Mouse (Mus musculus): Measurements from ENCODE around the gene Kank4. TPM values are rescaled to one million over a fixed set of nuclear protein-coding genes. Genes with fewer than 3 reads are reported as not detected.

Gene Kank4
- total and polyA plus RNA-seq, 3 experiments: not detected

GRCm38 (mm10) chr4:98743906-98744210 is 73.5 kb downstream of the Kank4 start:
- no peaks in the 10 kb centered on the region for H3K36me3 ChIP-seq (ENCODE audit: control insufficient read depth in 1 of 2, insufficient read depth in 2 of 2, low read length in 2 of 2)
- H3K27me3 ChIP-seq (ENCODE audit: control insufficient read depth in 1 of 2, insufficient read depth in 2 of 2, low read length in 2 of 2): no peaks in the 10 kb centered on the region
- H3K27ac ChIP-seq (ENCODE audit: control insufficient read depth, low read depth, low read length): no peak overlapping the region
- H3K79me2 ChIP-seq (ENCODE audit: control insufficient read depth, insufficient read depth, low read length, poor library complexity): no peaks in the 10 kb centered on the region
- DNase-seq (ENCODE audit: low read depth, low spot score): no peak
- H3K4me3 ChIP-seq (ENCODE audit: control insufficient read depth in 1 of 2, insufficient read depth in 1 of 2, low read depth in 2 of 2, low read length in 2 of 2): no peak overlapping the region
- H3K4me1 ChIP-seq (ENCODE audit: control insufficient read depth in 1 of 2, insufficient read depth in 2 of 2, low read length in 2 of 2): no peaks in the 10 kb centered on the region
- no peaks in the 10 kb centered on the region for H3K9me3 ChIP-seq (replicated peaks; ENCODE audit: insufficient read depth, low read length)
- H3K9ac ChIP-seq (ENCODE audit: control insufficient read depth, low read depth, low read length, poor library complexity, severe bottlenecking): no peak overlapping the region
- TF ChIP-seq TBP (IDR thresholded peaks at IDR 0.05; ENCODE audit: low read depth, low read length) (no peak), SMC3 (IDR thresholded peaks at IDR 0.05; ENCODE audit: low read depth, low read length) (no peak), TAL1 (IDR thresholded peaks at IDR 0.05; ENCODE audit: low read length) (no peak), MYC (IDR thresholded peaks at IDR 0.05; ENCODE audit: low read depth, low read length) (no peak), GATA1 (IDR thresholded peaks at IDR 0.05; ENCODE audit: low read depth, low read length) (no peak), ZNF384 (IDR thresholded peaks at IDR 0.05; ENCODE audit: low read depth, low read length) (no peak), E2F4 (IDR thresholded peaks at IDR 0.05; ENCODE audit: borderline replicate concordance, low read depth, low read length) (no peak), USF1 (IDR thresholded peaks at IDR 0.05; ENCODE audit: low read depth, low read length) (no peak), USF2 (IDR thresholded peaks at IDR 0.05; ENCODE audit: borderline replicate concordance in 1 of 2, insufficient read depth in 1 of 2, low read depth in 1 of 2, low read length in 2 of 2) (no peak)

- Histone ChIP-seq H3K27ac (ENCODE audit: control insufficient read depth, low read depth, low read length) (no peak overlapping the region), H3K4me1 (ENCODE audit: control insufficient read depth in 1 of 2, insufficient read depth in 2 of 2, low read length in 2 of 2) (no peaks in the 10 kb centered on the region), H3K9me3 (replicated peaks; ENCODE audit: insufficient read depth, low read length) (no peaks in the 10 kb centered on the region), H3K4me3 (ENCODE audit: control insufficient read depth in 1 of 2, insufficient read depth in 1 of 2, low read depth in 2 of 2, low read length in 2 of 2) (no peak overlapping the region), H3K36me3 (ENCODE audit: control insufficient read depth in 1 of 2, insufficient read depth in 2 of 2, low read length in 2 of 2) (no peaks in the 10 kb centered on the region), H3K79me2 (ENCODE audit: control insufficient read depth, insufficient read depth, low read length, poor library complexity) (no peaks in the 10 kb centered on the region), H3K27me3 (ENCODE audit: control insufficient read depth in 1 of 2, insufficient read depth in 2 of 2, low read length in 2 of 2) (no peaks in the 10 kb centered on the region), H3K9ac (ENCODE audit: control insufficient read depth, low read depth, low read length, poor library complexity, severe bottlenecking) (no peak overlapping the region)
- no peak for DNase-seq (ENCODE audit: low read depth, low spot score)
- TF ChIP-seq CHD2 (IDR thresholded peaks at IDR 0.05; ENCODE audit: low read length): no peak
- TF ChIP-seq GATA1 (IDR thresholded peaks at IDR 0.05; ENCODE audit: low read depth, low read length): no peak
- no peak for TF ChIP-seq POLR2AphosphoS5 (IDR thresholded peaks at IDR 0.05; ENCODE audit: borderline replicate concordance, low read depth, low read length)
- TF ChIP-seq CHD1 (IDR thresholded peaks at IDR 0.05; ENCODE audit: low read depth, low read length): no peak
- TF ChIP-seq BHLHE40 (IDR thresholded peaks at IDR 0.05; ENCODE audit: borderline replicate concordance, low read depth, low read length): no peak
- no peak for TF ChIP-seq NRF1 (IDR thresholded peaks at IDR 0.05; ENCODE audit: insufficient read depth, low read depth, low read length, poor library complexity, severe bottlenecking)
- no peak for TF ChIP-seq MAFK (IDR thresholded peaks at IDR 0.05; ENCODE audit: borderline replicate concordance, low read depth, low read length)
- TF ChIP-seq EP300 (IDR thresholded peaks at IDR 0.05; ENCODE audit: low read depth in 1 of 2, low read length in 2 of 2): no peak
- no peak for TF ChIP-seq HCFC1 (IDR thresholded peaks at IDR 0.05; ENCODE audit: low read depth, low read length)
- TF ChIP-seq MEF2A (IDR thresholded peaks at IDR 0.05; ENCODE audit: extremely low read depth, insufficient replicate concordance, low read depth, low read length, poor library complexity, severe bottlenecking): no peak
- TF ChIP-seq ZKSCAN1 (IDR thresholded peaks at IDR 0.05; ENCODE audit: low read depth, low read length): no peak
- TF ChIP-seq UBTF (IDR thresholded peaks at IDR 0.05; ENCODE audit: borderline replicate concordance, insufficient read depth, low read depth, low read length): no peak
- TF ChIP-seq MXI1 (IDR thresholded peaks at IDR 0.05; ENCODE audit: low read depth, low read length): no peak
- no peak for TF ChIP-seq TCF12 (IDR thresholded peaks at IDR 0.05; ENCODE audit: low read depth, low read length)
- TF ChIP-seq ZNF384 (IDR thresholded peaks at IDR 0.05; ENCODE audit: low read depth, low read length): no peak
- no peak for TF ChIP-seq ETS1 (IDR thresholded peaks at IDR 0.05; ENCODE audit: low read depth, low read length)
Measured at GRCm38 (mm10) chr4:98743209-98743905, 74.0 kb downstream of the Kank4 start.
